Mouse (Mus musculus) c-Kit-positive CD71-positive TER-119-negative erythroid progenitor cells, embryonic 14.5 days (primary cell): ENCODE measurements around the gene Rpl23.
"Not testable (repeated sequence)": the region's sequence is repeated elsewhere in the genome, so short reads cannot be mapped to it uniquely, and the experiment has no call there.

Experiments
- DNase-seq: peaks from one replicate; pipeline ENCODE4 v3.0.0-alpha.2; 2013; ENCODE audit warnings: low read depth

Rpl23 gene

DNA sequence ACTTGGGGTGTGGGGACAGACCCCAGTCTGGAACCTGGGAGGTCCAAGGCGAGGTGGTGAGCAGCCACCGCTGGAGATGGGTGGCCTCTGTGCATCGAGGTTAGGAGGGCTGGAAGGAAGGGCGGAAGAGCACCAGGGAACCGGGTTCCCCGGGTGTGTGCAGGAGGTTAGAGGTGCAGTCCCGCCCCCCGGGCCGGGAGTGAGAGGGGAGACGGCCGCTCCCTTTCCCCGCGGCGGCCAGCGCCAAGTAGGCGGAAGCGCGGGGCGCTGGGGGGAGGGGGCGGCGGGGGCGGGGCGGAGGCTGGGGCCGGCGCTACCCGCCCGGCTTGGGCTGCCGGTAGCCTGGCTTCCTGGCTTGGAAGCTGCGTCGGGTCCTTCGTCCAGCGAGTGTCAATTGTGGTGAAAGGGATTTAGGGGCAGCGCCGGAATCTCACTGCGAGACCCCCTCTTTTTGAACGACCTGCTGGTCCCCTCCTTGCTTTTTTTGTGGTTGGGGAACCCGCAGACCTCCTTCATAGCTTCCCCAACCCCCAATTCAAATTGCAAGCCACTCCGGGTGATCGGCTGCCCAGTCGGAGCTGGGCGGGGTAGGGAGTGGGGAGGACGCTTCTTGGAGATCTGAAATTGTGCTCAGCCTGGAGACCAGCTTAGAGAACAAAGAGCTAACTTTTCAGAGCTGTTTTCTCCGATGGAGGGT lies 17.9 kb upstream of the Rpl23 start:
- DNase-seq, result no peak

- no peak for DNase-seq
These were observed 17.1 kb upstream of the Rpl23 start for GRCm38 (mm10) chr11:97799146-97799993.

GRCm38 (mm10) chr11:97798782-97799145 lies 16.5 kb upstream of the Rpl23 start, which contains the start of gene Lasp1:
Gene Lasp1 (plus strand): TSS chr11:97799000.
- peak; percentile 71 for DNase-seq

DNA sequence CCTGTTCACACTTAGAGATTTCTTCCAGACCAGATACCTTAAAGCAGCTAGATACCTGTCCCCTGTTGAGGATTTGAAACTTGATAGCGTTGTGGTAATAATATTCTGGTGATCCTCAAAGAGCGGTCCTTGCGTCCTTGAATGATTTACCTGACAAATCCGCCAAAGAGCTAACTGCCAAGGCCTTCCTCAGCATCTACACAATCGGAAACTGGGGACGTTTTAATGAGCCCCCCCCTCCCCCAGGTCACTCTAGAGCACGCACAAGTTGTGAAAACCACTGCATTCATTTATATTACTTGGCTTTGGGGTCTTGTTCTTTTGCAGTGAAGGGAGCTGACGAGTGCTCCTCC lies 15.8 kb upstream of the Rpl23 start:
- no peak for DNase-seq

DNA sequence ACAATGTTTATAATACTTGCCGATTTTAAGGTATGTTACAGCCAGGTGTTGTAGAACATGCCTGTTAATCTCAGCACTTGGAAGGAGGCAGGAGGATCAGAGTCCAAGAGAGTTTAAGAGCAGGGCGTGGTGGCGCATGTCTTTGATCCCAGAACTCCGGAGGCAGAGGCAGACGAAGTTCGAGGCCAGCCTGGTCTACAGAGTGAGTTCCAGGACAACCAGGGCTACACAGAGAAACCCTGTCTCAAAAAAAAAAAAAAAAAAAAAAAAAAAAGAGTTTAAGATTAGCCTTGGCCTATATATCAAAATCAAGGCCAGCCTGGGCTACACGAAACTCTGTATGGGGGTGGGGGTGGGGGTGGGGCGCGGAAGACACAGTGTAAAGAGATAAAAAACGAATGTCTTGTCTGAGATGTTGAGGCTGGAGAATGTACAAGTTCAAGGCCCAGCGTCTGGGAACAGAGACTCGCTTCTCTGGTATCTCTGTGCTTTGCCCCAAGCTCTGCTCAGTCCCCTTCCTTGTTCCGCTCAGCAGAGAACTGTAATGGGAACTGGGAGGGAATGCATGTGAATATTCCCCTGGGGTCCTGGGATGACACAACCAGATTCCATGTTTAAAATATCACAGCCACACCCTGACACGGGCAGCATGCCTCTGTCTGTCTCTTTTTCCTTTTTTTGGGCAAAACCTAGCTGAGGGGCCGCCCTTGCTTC lies 15.3 kb upstream of the Rpl23 start:
- DNase-seq, result no peak

DNA sequence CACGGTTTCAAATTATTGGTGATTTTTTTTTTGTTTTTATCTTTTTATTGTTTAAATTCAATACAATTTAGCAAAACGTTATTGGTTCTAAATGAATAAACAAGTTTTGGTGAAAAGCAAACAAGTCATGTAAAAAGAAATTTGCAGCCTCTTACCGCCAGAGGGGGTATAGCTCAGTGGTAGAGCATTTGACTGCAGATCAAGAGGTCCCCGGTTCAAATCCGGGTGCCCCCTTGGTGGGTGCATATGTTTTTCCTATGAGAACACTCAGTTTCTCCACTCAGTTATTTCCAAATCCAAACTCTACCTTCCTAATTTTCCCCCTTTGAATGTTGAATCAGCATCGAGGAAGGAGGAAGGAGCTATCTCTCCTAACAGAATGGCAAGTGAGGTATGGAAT lies 14.7 kb upstream of the Rpl23 start:
- DNase-seq, result peak; percentile 59

- peak; percentile 80 for DNase-seq
These were observed 10.9 kb upstream of the Rpl23 start for GRCm38 (mm10) chr11:97793165-97793564.

GRCm38 (mm10) chr11:97790778-97791438 lies 8.7 kb upstream of the Rpl23 start:
- not testable (repeated sequence) for DNase-seq

DNA sequence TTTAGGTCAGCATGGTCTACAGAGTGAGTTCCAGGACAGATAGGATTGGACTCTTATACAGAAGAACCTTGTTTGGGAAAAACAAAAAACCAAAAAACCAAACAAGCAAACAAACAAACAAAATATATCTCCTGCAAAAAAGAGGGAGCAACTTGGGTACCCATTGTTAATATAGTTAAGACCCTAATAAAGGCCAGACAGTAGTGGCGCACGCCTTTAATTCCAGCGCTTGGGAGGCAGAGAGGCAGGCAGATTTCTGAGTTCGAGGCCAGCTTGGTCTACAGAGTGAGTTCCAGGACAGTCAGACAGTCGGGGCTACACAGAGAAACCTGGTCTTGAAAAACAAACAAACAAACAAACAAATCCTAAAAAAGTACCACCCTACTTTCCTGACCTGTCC lies 7.5 kb upstream of the Rpl23 start:
- no peak for DNase-seq

GRCm38 (mm10) chr11:97787961-97788360 lies 5.7 kb upstream of the Rpl23 start:
- DNase-seq, result no peak

DNA sequence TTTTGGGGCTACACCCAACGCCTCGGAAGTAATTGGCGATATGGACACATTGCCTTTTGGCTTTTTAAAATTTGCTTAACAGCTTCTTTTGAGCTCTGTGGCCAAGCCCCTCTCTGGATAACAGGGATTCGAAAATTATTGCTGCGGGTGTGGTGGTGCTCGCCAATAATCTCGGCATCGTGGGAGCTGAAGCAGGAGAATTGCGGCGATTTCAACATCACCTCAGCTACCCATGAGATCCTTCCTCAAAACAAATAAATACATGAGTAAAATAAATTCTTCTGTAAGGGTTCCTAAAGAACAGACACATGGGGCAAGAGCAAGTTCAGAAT lies 293 bp upstream of the Rpl23 start:
- no peak for DNase-seq

GRCm38 (mm10) chr11:97781478-97781831 lies 782 bp downstream of the Rpl23 start:
- no peak for DNase-seq

DNA sequence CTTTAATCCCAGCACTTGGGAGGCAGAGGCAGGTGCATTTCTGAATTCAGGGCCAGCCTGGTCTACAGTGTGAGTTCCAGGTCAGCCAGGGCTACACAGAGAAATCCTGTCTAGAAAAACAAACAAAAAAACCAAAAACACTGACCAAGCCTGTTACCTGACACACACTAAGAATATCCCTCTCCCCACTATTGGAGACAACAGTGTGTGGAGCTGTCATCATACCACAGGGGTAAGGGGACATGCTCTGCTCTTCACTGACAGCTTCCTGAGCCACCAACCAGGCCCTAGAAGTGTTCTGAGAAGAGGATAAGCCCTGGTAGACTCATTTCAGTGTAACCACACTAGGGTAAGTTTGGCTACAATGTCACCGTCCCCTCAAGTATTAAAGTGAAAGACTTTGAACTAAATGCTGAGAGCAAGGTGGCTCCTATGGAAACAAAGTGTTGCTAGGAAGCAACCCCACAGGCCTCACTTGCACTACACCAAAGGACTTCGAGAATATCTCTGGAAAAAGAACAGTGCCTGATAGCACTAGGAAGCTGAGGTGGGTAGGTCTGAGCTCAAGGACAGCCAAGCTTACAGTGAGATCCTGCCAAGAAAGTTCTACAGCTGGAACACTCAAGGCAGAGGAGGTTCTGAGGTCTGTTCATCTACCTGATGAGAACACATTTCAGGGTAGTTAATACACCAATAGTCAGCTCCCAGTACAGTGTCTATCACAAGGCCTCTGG lies 2.1 kb downstream of the Rpl23 start:
- no peak for DNase-seq

GRCm38 (mm10) chr11:97778918-97779317 lies 3.3 kb downstream of the Rpl23 start:
- no peak for DNase-seq

GRCm38 (mm10) chr11:97777129-97777529 lies 5.1 kb downstream of the Rpl23 start:
- peak; percentile 65 for DNase-seq

- no peak for DNase-seq
These were observed 5.6 kb downstream of the Rpl23 start for GRCm38 (mm10) chr11:97776497-97777128.

GRCm38 (mm10) chr11:97775808-97776496 lies 6.3 kb downstream of the Rpl23 start, which contains the start of gene 1700001P01Rik:
Gene 1700001P01Rik (minus strand): TSS chr11:97775918.
- DNase-seq, result no peak

DNA sequence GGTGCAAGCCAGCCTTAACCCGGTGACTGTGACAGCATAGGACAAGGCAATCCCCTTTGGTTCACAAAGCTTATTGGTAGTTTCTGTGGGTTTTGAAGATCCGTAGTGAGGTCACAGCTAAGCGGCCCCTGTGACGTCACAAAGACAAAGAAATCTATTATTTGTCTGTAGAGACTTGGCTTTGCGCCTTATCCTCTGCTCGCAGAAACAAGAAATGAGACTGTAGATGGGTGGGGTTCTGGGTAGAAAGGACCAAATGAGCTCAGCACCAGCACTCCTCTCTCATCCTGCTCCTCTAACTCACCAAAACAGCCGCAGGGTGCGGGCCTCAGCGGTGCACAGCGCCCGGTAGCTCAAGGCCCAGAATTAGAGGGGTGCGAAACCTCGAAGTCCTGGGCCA lies 7.1 kb downstream of the Rpl23 start:
- DNase-seq, result no peak

- DNase-seq, result no peak
These were observed 10.8 kb downstream of the Rpl23 start for GRCm38 (mm10) chr11:97771410-97771809.

GRCm38 (mm10) chr11:97769704-97770103 lies 12.5 kb downstream of the Rpl23 start:
- DNase-seq, result no peak
